Comparison of ENCODE assay signal across 29 mouse cellular contexts in genomic region chr14:76872510-76872909, GRCm38 (mm10).
DNase-seq lines count a peak whose midpoint lies in the region; ATAC-seq and TF ChIP-seq lines count a peak whose summit lies in the region.
"Had no signal": no experiment of that assay in that cellular context is flagged by ENCODE, and none has a peak within 500 bp of the region (broad histone marks: within the 10 kb centered on the region; RNA-seq: fewer than 3 reads in every experiment).

No protein-coding gene starts in this region.

- H3K4me1 ChIP-seq in kidney, embryonic 16.5 days (ENCODE audit: insufficient read depth, low read length) = peaks cover 39% of the 10 kb centered on the region

- no peak overlapping the region for H3K9ac ChIP-seq in kidney, embryonic 16.5 days (replicated peaks; ENCODE audit: low read length)
- H3K9ac ChIP-seq: embryonic facial prominence, embryonic 13.5 days; embryonic facial prominence, embryonic 15.5 days; forebrain, embryonic 12.5 days had no signal

- no peak for TF ChIP-seq CTCF in left cerebral cortex, adult 2 months (IDR thresholded peaks at IDR 0.05)

- H3K4me3 ChIP-seq in left cerebral cortex, adult 2 months = no peak overlapping the region
- H3K4me3 ChIP-seq in kidney, embryonic 16.5 days (ENCODE audit: low read length) = no peak overlapping the region
- H3K4me3 ChIP-seq: embryonic facial prominence, embryonic 13.5 days; embryonic facial prominence, embryonic 15.5 days; erythroblast, embryonic 14.5 days; forebrain, embryonic 10.5 days; forebrain, embryonic 12.5 days had no signal

- no peak for DNase-seq in frontal cortex, postnatal 10 days (ENCODE audit: low spot score in 2 of 2)
- DNase-seq in left cerebral cortex, adult 2 months (ENCODE audit: extremely low spot score in 1 of 2, low spot score in 2 of 2) = no peak
- no peak for DNase-seq in left cerebral cortex, postnatal 10 days (ENCODE audit: extremely low spot score in 1 of 2, low spot score in 2 of 2)
- peak; percentile 20 for DNase-seq in right cerebral cortex, adult 18-20 months
- DNase-seq in right cerebral cortex, postnatal 14 days = no peak
- DNase-seq in brain, adult 2 months (ENCODE audit: low read depth, low spot score) = peak; percentile 73
- DNase-seq: adrenal gland, adult 8-10 months; adrenal gland, postnatal 14 days; B cell, adult 2 months; cerebellum, adult 11-12 months; cerebellum, adult 2 months; cerebellum, adult 9-10 months; cerebellum, postnatal 10 days; cerebellum, postnatal 25 days; embryo, embryonic 11 days had no signal

- no peaks in the 10 kb centered on the region for H3K27me3 ChIP-seq in kidney, embryonic 16.5 days (ENCODE audit: insufficient read depth, low read length)
- H3K27me3 ChIP-seq: CH12.LX; embryonic facial prominence, embryonic 13.5 days; embryonic facial prominence, embryonic 15.5 days; forebrain, embryonic 12.5 days; Patski had no signal

- no peaks in the 10 kb centered on the region for H3K36me3 ChIP-seq in kidney, embryonic 16.5 days (ENCODE audit: insufficient read depth, low read length)
- H3K36me3 ChIP-seq: embryonic facial prominence, embryonic 13.5 days; embryonic facial prominence, embryonic 15.5 days; forebrain, embryonic 10.5 days; forebrain, embryonic 12.5 days; G1E had no signal

- H3K4me2 ChIP-seq in kidney, embryonic 16.5 days (replicated peaks; ENCODE audit: low read depth, low read length) = no peak overlapping the region
- H3K4me2 ChIP-seq: embryonic facial prominence, embryonic 13.5 days; embryonic facial prominence, embryonic 15.5 days; forebrain, embryonic 12.5 days had no signal

- peak; percentile 58 for ATAC-seq in frontal cortex, adult (ENCODE audit: low TSS enrichment)
- ATAC-seq in kidney, embryonic 16.5 days (ENCODE audit: low FRiP score, low TSS enrichment) = no peak
- ATAC-seq: activated CD4-positive, CD25-positive, alpha-beta regulatory T cell, adult 4 months; CD4-positive, CD25-positive, alpha-beta regulatory T cell, adult 4 months; forebrain, embryonic 14.5 days; forebrain, embryonic 16.5 days; Patski had no signal

- H3K9me3 ChIP-seq in kidney, embryonic 16.5 days (ENCODE audit: low read length) = no peaks in the 10 kb centered on the region; the same call in 1 of the 2 replicates
- H3K9me3 ChIP-seq: embryonic facial prominence, embryonic 15.5 days; forebrain, embryonic 10.5 days; forebrain, embryonic 12.5 days had no signal

- intact Hi-C loops in left cerebral cortex, adult 2 months (cut with DNase I) = no loop called here
- intact Hi-C loops in left cerebral cortex, postnatal 10 days (cut with DNase I) = loop anchor here (5.0 to 10.0 kb wide), 2 partner anchors 35 to 108 kb away; no protein-coding TSS in a partner anchor

- WGBS in kidney, embryonic 16.5 days = 96% methylated on average over 7 of the region's 7 CpGs

- peak overlapping the region; percentile 80 for H3K27ac ChIP-seq in left cerebral cortex, adult 2 months
- no peak overlapping the region for H3K27ac ChIP-seq in kidney, embryonic 16.5 days (ENCODE audit: low read length)
- H3K27ac ChIP-seq: embryonic facial prominence, embryonic 13.5 days; embryonic facial prominence, embryonic 15.5 days; forebrain, embryonic 10.5 days; forebrain, embryonic 12.5 days had no signal

Comparison
In these comparisons a context has a peak if more than half of its experiments do, and no peak if none do; other contexts are left out.
1. DNase-seq: peak in right cerebral cortex, adult 18-20 months (single experiment) and brain, adult 2 months (single experiment); none in frontal cortex, postnatal 10 days (0 of 2), left cerebral cortex, adult 2 months (0 of 2), left cerebral cortex, postnatal 10 days (0 of 2) and right cerebral cortex, postnatal 14 days (single experiment).